Mouse (Mus musculus): ENCODE measurements around the gene Nol4l.

Nol4l gene

GRCm38 (mm10) chr2:153542936-153543668 is 13.3 kb upstream of the Nol4l start:
- no peak for DNase-seq

GRCm38 (mm10) chr2:153538898-153539297 is 9.1 kb upstream of the Nol4l start:
- DNase-seq: no peak

- no peak for DNase-seq
These were observed 4.2 kb upstream of the Nol4l start for GRCm38 (mm10) chr2:153533981-153534380.

GRCm38 (mm10) chr2:153530948-153531347 is 1.2 kb upstream of the Nol4l start:
- no peak for DNase-seq

GRCm38 (mm10) chr2:153529365-153529781 is 398 bp downstream of the Nol4l start:
- DNase-seq: peak; percentile 72

GRCm38 (mm10) chr2:153528571-153529364 is 1.0 kb downstream of the Nol4l start:
- peak; percentile 79 for DNase-seq

GRCm38 (mm10) chr2:153527580-153528531 is 1.9 kb downstream of the Nol4l start:
- DNase-seq: peak; percentile 84

GRCm38 (mm10) chr2:153526850-153527530 is 2.8 kb downstream of the Nol4l start:
- no peak for DNase-seq

- DNase-seq: peak; percentile 53
These were observed 3.9 kb downstream of the Nol4l start for GRCm38 (mm10) chr2:153525906-153526311.

- no peak for DNase-seq
These were observed 5.0 kb downstream of the Nol4l start for GRCm38 (mm10) chr2:153524727-153525126.

- DNase-seq: no peak
These were observed 6.1 kb downstream of the Nol4l start for GRCm38 (mm10) chr2:153523656-153524055.

- no peak for DNase-seq
These were observed 6.6 kb downstream of the Nol4l start for GRCm38 (mm10) chr2:153523143-153523542.

GRCm38 (mm10) chr2:153522270-153522669 is 7.5 kb downstream of the Nol4l start:
- DNase-seq: peak; percentile 58

GRCm38 (mm10) chr2:153520057-153520456 is 9.7 kb downstream of the Nol4l start:
- DNase-seq: no peak

GRCm38 (mm10) chr2:153516961-153517360 is 12.8 kb downstream of the Nol4l start:
- DNase-seq: no peak

- no peak for DNase-seq
These were observed 14.2 kb downstream of the Nol4l start for GRCm38 (mm10) chr2:153515582-153515981.

- DNase-seq: no peak
These were observed 15.0 kb downstream of the Nol4l start for GRCm38 (mm10) chr2:153514497-153515380.

- no peak for DNase-seq
These were observed 15.8 kb downstream of the Nol4l start for GRCm38 (mm10) chr2:153513983-153514382.

- DNase-seq: no peak
These were observed 17.1 kb downstream of the Nol4l start for GRCm38 (mm10) chr2:153512416-153513323.

- DNase-seq: no peak
These were observed 18.2 kb downstream of the Nol4l start for GRCm38 (mm10) chr2:153511562-153511961.
